Mouse (Mus musculus): ENCODE data around the gene Ehd1.

Gene Ehd1

GRCm38 (mm10) chr19:6338171-6338570, 61.6 kb downstream of the Ehd1 start:
- no peak for DNase-seq

- DNase-seq: no peak
Observed at GRCm38 (mm10) chr19:6338716-6339115, 62.2 kb downstream of the Ehd1 start.

- DNase-seq: no peak
Observed at GRCm38 (mm10) chr19:6339191-6339590, 62.7 kb downstream of the Ehd1 start.

GRCm38 (mm10) chr19:6339890-6340504, 63.5 kb downstream of the Ehd1 start:
- peak; percentile 91 for DNase-seq

- peak; percentile 88 for DNase-seq
Observed at GRCm38 (mm10) chr19:6340524-6341452, 64.3 kb downstream of the Ehd1 start, which contains the start of gene Map4k2. Map4k2 (plus strand) TSS chr19:6341135.

GRCm38 (mm10) chr19:6341453-6342077, 65.0 kb downstream of the Ehd1 start:
- no peak for DNase-seq

- no peak for DNase-seq
Observed at GRCm38 (mm10) chr19:6342276-6342933, 65.9 kb downstream of the Ehd1 start.

- DNase-seq: no peak
Observed at GRCm38 (mm10) chr19:6343066-6343925, 66.8 kb downstream of the Ehd1 start.

GRCm38 (mm10) chr19:6343996-6344395, 67.5 kb downstream of the Ehd1 start:
- no peak for DNase-seq

- no peak for DNase-seq
Observed at GRCm38 (mm10) chr19:6346023-6346422, 69.5 kb downstream of the Ehd1 start.

GRCm38 (mm10) chr19:6346661-6347060, 70.1 kb downstream of the Ehd1 start:
- no peak for DNase-seq

GRCm38 (mm10) chr19:6347615-6348014, 71.1 kb downstream of the Ehd1 start:
- no peak for DNase-seq

GRCm38 (mm10) chr19:6348717-6349116, 72.2 kb downstream of the Ehd1 start:
- DNase-seq: no peak

GRCm38 (mm10) chr19:6349215-6349983, 72.9 kb downstream of the Ehd1 start:
- peak; percentile 58 for DNase-seq
